Mouse (Mus musculus) cerebellum, adult 2 months (tissue): ENCODE measurements at regions not wholly inside any gene's neighbourhood (a gene's known extent, or its start where the extent isn't known, plus 50 kb on each side); places are given as distances from the start of the nearest gene placed in this dataset.

Source experiments
- DNase-seq, 2 experiments: peaks; one replicate each; pipeline ENCODE4 v3.0.0; 2021
- H3K27ac ChIP-seq: fragments of 200-500 bp; 2 replicates; pipeline ENCODE4 v1.5.1; 2012; ENCODE audit warnings: low read length, control low read depth, inconsistent platforms; ENCODE audit not compliant: insufficient read depth
- H3K27me3 ChIP-seq: fragments of 200-500 bp; 2 replicates; pipeline ENCODE4 v1.6.1; 2012; ENCODE audit warnings: inconsistent platforms, mild to moderate bottlenecking, low read length, moderate library complexity; ENCODE audit not compliant: control insufficient read depth, insufficient read depth
- H3K4me1 ChIP-seq: fragments of 200-500 bp; 2 replicates; pipeline ENCODE4 v1.6.1; 2011; ENCODE audit warnings: low read length; ENCODE audit not compliant: control insufficient read depth, insufficient read depth
- H3K4me3 ChIP-seq: fragments of 200-500 bp; replicated peaks from 2 replicates; pipeline ENCODE3; 2011; ENCODE audit warnings: mild to moderate bottlenecking, low read depth, low read length, control low read depth; ENCODE audit not compliant: insufficient read depth
- CTCF ChIP-seq: fragments of 200-500 bp; IDR thresholded peaks from 2 replicates; pipeline ENCODE4 v1.5.1; 2011; ENCODE audit warnings: low read depth, mild to moderate bottlenecking, control low read depth, low read length, moderate library complexity, borderline replicate concordance; ENCODE audit not compliant: insufficient read depth
- POLR2A ChIP-seq: fragments of 200-500 bp; IDR thresholded peaks from 2 replicates; pipeline ENCODE4 v1.6.1; 2011; ENCODE audit warnings: low read length, control low read depth, borderline replicate concordance; ENCODE audit not compliant: insufficient read depth
- WGBS: fragments of 180-500 bp; shearing (Covaris S2); methylation state at CpG from one replicate; pipeline ENCODE4 v1.1.7; 2018; 5-methylcytosine and 5-hydroxymethylcytosine counted together

DNA sequence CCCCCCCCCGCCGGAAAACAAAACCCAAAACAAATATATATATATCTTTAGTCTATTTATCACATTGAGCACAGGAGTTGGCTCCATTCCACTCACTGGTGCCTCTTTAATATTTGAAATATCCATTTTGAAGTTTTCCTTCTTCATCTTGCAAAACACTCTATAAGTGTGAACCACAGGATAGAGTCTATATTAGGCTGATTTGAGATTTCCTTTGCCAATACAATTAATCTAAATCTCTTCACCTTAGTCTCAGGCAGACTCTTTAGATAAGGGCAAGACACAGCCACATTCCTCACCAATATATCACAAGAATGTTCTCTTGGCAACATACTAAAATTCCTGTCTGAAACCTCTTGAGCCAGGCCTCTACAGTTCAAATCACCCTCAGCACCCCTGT, 282.1 kb upstream of the Mpdz start:
- no peak for DNase-seq
- peaks cover 10% of the 10 kb centered on the region; the same call in 1 of the 2 replicates for H3K4me1 ChIP-seq
- TF ChIP-seq POLR2A (no peak), CTCF (no peak)
- no peaks in the 10 kb centered on the region for H3K27me3 ChIP-seq
- no peak overlapping the region for H3K4me3 ChIP-seq
- 96% methylated on average over 2 of the region's 2 CpGs for WGBS
- no peak overlapping the region for H3K27ac ChIP-seq

DNA sequence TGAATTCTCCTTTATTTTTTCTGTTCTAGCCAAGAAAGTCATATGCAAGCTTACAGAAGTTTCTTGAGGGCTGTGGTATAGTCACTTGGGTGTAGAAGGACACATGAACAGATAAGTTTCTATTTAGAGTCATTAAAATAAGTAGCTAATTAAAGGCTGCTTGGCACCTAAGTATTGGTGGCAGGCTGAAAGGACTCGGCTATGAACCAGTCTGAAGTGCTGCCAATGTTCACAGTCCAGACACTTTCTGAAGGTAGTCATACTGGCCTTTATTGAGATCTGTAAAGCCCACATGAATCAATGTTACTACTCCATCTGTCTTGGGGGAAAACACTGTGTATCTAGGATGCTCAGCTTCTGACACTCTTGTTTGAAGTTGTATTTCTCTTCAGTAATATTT, 269.8 kb upstream of the Mpdz start:
- H3K27me3 ChIP-seq, result no peaks in the 10 kb centered on the region
- no peak overlapping the region for H3K27ac ChIP-seq
- no peak overlapping the region for H3K4me3 ChIP-seq
- H3K4me1 ChIP-seq, result no peaks in the 10 kb centered on the region
- TF ChIP-seq CTCF, result no peak
- no peak for TF ChIP-seq POLR2A
- no peak for DNase-seq
- WGBS, result 21% methylated on average over 1 of the region's 1 CpGs

DNA sequence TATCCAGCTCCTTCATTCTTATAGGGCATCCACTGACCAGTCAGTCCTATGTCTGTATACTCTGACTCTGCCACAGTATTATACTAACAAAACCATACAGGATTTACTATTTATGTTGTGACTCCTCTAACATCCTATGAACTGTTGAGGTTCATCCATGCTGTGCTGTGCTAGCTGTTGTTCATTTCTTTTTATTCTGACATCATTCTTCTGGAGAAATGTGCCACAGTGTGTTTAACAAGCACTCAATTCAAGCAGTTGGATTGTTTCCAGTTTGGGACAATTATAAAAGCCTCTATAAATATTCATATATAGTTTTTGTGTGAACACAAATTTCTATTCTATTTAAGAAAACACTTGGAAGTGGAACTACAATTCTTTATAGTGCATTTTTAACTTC, 252.6 kb upstream of the Mpdz start:
- H3K4me3 ChIP-seq, result no peak overlapping the region

DNA sequence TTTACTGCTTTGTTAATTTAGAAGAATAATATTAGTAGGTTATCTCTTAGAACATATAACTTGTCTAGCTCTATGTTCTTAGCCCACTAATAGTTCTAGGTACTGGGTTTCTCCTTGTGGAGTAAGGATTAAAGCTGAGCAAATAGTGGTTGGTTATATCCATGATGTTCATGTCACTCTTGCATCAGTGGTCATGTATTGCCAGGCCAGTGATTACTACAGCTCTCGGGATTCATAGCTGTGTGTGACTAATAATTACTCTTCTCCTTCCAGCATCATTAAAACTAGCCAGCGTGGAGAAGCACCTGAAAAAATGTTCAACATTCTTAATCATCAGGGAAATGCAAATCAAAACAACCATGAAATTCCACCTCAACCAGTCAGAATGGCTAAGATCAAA, 234.6 kb upstream of the Mpdz start:
- no peaks in the 10 kb centered on the region for H3K27me3 ChIP-seq
- WGBS, result 79% methylated on average over 2 of the region's 2 CpGs
- no peak overlapping the region for H3K27ac ChIP-seq
- no peak for TF ChIP-seq POLR2A
- TF ChIP-seq CTCF, result no peak
- no peaks in the 10 kb centered on the region for H3K4me1 ChIP-seq
- no peak overlapping the region for H3K4me3 ChIP-seq
- DNase-seq, result no peak

More for the DNA sequence above, 252.6 kb upstream of the Mpdz start:
- no peak for TF ChIP-seq POLR2A
- TF ChIP-seq CTCF, result no peak
- DNase-seq, result no peak
- no peaks in the 10 kb centered on the region for H3K27me3 ChIP-seq
- H3K4me1 ChIP-seq, result no peaks in the 10 kb centered on the region
- H3K27ac ChIP-seq, result no peak overlapping the region

- H3K27me3 ChIP-seq, result no peaks in the 10 kb centered on the region
- no peak overlapping the region for H3K4me3 ChIP-seq
- WGBS, result 96% methylated on average over 2 of the region's 2 CpGs
- no peak overlapping the region for H3K27ac ChIP-seq
- H3K4me1 ChIP-seq, result no peaks in the 10 kb centered on the region
- TF ChIP-seq CTCF (no peak), POLR2A (no peak)
- DNase-seq, result no peak
Measured at GRCm38 (mm10) chr4:81674871-81675270, 232.3 kb upstream of the Mpdz start.

GRCm38 (mm10) chr4:81673398-81674265, 231.0 kb upstream of the Mpdz start:
- DNase-seq, result no peak
- TF ChIP-seq CTCF, result no peak
- TF ChIP-seq POLR2A, result no peak
- Histone ChIP-seq H3K27ac (no peak overlapping the region), H3K4me1 (no peaks in the 10 kb centered on the region), H3K4me3 (no peak overlapping the region), H3K27me3 (no peaks in the 10 kb centered on the region)
- 81% methylated on average over 4 of the region's 4 CpGs for WGBS

- DNase-seq, result no peak
- 77% methylated on average over 2 of the region's 2 CpGs for WGBS
- no peak overlapping the region for H3K4me3 ChIP-seq
- no peak overlapping the region for H3K27ac ChIP-seq
- H3K4me1 ChIP-seq, result no peaks in the 10 kb centered on the region
- H3K27me3 ChIP-seq, result no peaks in the 10 kb centered on the region
- TF ChIP-seq CTCF, result no peak
- TF ChIP-seq POLR2A, result no peak
Measured at GRCm38 (mm10) chr4:81671986-81672385, 229.4 kb upstream of the Mpdz start.

DNA sequence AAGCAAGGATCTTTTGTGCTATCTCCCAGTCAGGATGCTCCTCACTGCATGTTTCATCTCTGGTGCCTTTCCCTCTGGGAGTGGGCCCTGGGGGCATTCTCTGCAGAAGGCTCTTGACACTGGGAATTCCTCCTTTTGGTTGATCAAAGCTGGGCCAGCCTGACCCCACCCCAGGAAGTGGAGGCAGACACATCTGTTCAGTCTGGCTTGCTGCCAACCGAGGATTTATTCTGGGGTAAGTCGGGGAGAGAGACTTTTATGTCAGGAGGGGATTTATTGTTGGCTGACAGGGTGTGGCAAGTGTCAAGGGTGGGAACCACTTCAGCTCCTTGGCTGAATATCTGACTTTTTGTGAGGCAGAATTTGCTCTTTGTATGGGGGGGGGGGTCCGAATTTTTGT, 226.6 kb upstream of the Mpdz start:
- peak in 1 of 2 experiments; percentile 6 for DNase-seq
- H3K27me3 ChIP-seq, result no peaks in the 10 kb centered on the region
- no peak overlapping the region for H3K27ac ChIP-seq
- no peak overlapping the region for H3K4me3 ChIP-seq
- 6% methylated on average over 3 of the region's 3 CpGs for WGBS
- H3K4me1 ChIP-seq, result no peaks in the 10 kb centered on the region
- TF ChIP-seq CTCF (no peak), POLR2A (no peak)
